Mouse (Mus musculus) forebrain, embryonic 14.5 days (tissue): Measurements from ENCODE around the gene Mgea5. TPM values are rescaled to one million over a fixed set of nuclear protein-coding genes. Genes with fewer than 3 reads are reported as not detected.

Experiments used
- ATAC-seq: fragments of 200-750 bp; cut with Nextera tagmentation; 2 replicates; pipeline ENCODE4 v1.8.0; 2017; ENCODE audit warnings: mild to moderate bottlenecking, moderate library complexity
- DNase-seq: peaks from one replicate; pipeline ENCODE4 v3.0.0-alpha.2; 2015; ENCODE audit warnings: low spot score
- H3K27ac ChIP-seq: fragments of 300-500 bp; sonication (generic); 2 replicates; pipeline ENCODE4 v1.5.1; 2014; ENCODE audit warnings: low read depth, mild to moderate bottlenecking, control low read depth, low read length, moderate library complexity
- H3K27me3 ChIP-seq: fragments of 300-500 bp; sonication (generic); replicated peaks from 2 replicates; pipeline ENCODE4 v1.6.1; 2014; ENCODE audit warnings: low read length, control low read depth, mixed read lengths; ENCODE audit not compliant: control insufficient read depth, insufficient read depth
- H3K36me3 ChIP-seq: fragments of 300-500 bp; sonication (generic); 2 replicates; pipeline ENCODE4 v1.6.1; 2014; ENCODE audit warnings: low read length, control low read depth; ENCODE audit not compliant: control insufficient read depth, insufficient read depth
- H3K4me1 ChIP-seq: fragments of 300-500 bp; sonication (generic); 2 replicates; pipeline ENCODE4 v1.6.1; 2014; ENCODE audit warnings: antibody characterized with exemption, low read length, control low read depth; ENCODE audit not compliant: control insufficient read depth, insufficient read depth
- H3K4me2 ChIP-seq: fragments of 300-500 bp; sonication (generic); 2 replicates; pipeline ENCODE4 v1.6.1; 2014; ENCODE audit warnings: mild to moderate bottlenecking, control low read depth, low read length
- H3K4me3 ChIP-seq: fragments of 300-500 bp; sonication (generic); 2 replicates; pipeline ENCODE4 v1.5.1; 2014; ENCODE audit warnings: low read depth, low read length, control low read depth
- H3K9ac ChIP-seq: fragments of 300-500 bp; sonication (generic); 2 replicates; pipeline ENCODE4 v1.6.1; 2014; ENCODE audit warnings: mild to moderate bottlenecking, low read length, control low read depth, moderate library complexity
- H3K9me3 ChIP-seq: fragments of 300-500 bp; sonication (generic); replicated peaks from 2 replicates; pipeline ENCODE4 v1.6.1; 2016; ENCODE audit warnings: low read length, control low read depth, mixed read lengths; ENCODE audit not compliant: control insufficient read depth
- WGBS: fragments of 180-500 bp; shearing (Covaris S2); extraction: QIAGEN DNeasy Blood & Tissue Kit; methylation state at CpG from one replicate; pipeline ENCODE4 v1.1.7; 2014; 5-methylcytosine and 5-hydroxymethylcytosine counted together
- polyA plus RNA-seq: library from polyadenylated mRNA; unstranded; fragments of >200 nt; fragmentation: Nextera tagmentation; extraction: Ambion mirVana; gene quantifications from 2 replicates; pipeline ENCODE4 v1.2.1, GENCODE M21; 2014

Mgea5 gene
- polyA plus RNA-seq, 1 experiment from 2014 or later = 70.2 TPM

DNA sequence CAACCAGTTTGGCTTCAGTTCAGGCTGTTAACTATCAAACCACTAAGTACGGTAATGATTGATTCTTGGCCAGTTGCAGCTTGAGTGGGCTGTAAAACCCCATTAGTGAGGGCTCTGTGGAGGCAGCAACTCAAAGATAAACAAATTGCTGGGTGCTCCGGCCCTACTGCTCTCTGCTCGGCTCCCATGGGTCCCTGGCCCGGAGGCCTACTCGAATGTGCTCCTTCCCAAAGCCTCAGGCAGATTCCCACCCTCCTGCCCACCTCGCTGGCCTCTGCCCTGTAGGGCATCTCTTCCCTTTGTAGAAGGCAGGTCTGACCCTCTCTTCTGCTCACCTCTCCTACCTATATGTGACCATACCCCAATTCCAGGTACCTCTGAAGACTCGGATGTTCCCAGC is 48.9 kb downstream of the Mgea5 start:
- DNase-seq (no peak), ATAC-seq (no peak)
- Histone ChIP-seq H3K36me3 (no peaks in the 10 kb centered on the region), H3K4me2 (no peak overlapping the region), H3K4me3 (no peak overlapping the region), H3K4me1 (peaks cover 8% of the 10 kb centered on the region), H3K9ac (no peak overlapping the region), H3K27ac (no peak overlapping the region), H3K9me3 (no peaks in the 10 kb centered on the region), H3K27me3 (peaks cover 70% of the 10 kb centered on the region)
- 39% methylated on average over 7 of the region's 7 CpGs for WGBS

DNA sequence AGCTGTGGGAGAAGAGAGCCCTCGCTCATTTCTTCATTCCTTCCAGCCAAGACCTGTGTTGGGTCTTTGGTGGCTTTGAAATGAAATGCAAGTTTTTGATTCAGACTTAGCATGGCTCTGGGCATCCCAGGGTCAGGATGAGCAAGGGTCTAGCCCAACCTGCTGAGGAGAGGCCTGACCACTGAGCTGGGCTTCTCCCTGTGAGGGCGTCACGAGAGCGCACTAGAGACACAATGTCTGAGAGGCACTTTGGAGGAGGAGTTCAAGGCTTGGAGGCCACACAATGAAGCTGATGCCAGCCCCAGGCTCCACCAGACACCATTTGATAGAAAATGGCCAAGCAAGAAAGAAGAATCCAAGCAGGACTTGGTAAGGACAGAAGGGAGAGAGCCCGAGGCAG is 49.4 kb downstream of the Mgea5 start:
- no peak overlapping the region for H3K4me3 ChIP-seq

GRCm38 (mm10) chr19:45733564-45733963 is 50.1 kb downstream of the Mgea5 start:
- 18% methylated on average over 10 of the region's 10 CpGs for WGBS
- ATAC-seq = no peak
- H3K4me1 ChIP-seq = peaks cover 8% of the 10 kb centered on the region
- no peak for DNase-seq
- H3K9ac ChIP-seq = no peak overlapping the region
- no peaks in the 10 kb centered on the region for H3K9me3 ChIP-seq
- H3K4me2 ChIP-seq = no peak overlapping the region
- H3K36me3 ChIP-seq = no peaks in the 10 kb centered on the region
- H3K27ac ChIP-seq = no peak overlapping the region
- H3K27me3 ChIP-seq = peaks cover 58% of the 10 kb centered on the region
- no peak overlapping the region for H3K4me3 ChIP-seq

More for the DNA sequence above, 49.4 kb downstream of the Mgea5 start:
- H3K9me3 ChIP-seq = no peaks in the 10 kb centered on the region
- H3K9ac ChIP-seq = no peak overlapping the region
- DNase-seq (no peak), ATAC-seq (no peak)
- H3K36me3 ChIP-seq = no peaks in the 10 kb centered on the region
- WGBS = 74% methylated on average over 5 of the region's 5 CpGs
- no peak overlapping the region for H3K4me2 ChIP-seq
- peaks cover 8% of the 10 kb centered on the region for H3K4me1 ChIP-seq
- H3K27ac ChIP-seq = no peak overlapping the region
- peaks cover 64% of the 10 kb centered on the region for H3K27me3 ChIP-seq

DNA sequence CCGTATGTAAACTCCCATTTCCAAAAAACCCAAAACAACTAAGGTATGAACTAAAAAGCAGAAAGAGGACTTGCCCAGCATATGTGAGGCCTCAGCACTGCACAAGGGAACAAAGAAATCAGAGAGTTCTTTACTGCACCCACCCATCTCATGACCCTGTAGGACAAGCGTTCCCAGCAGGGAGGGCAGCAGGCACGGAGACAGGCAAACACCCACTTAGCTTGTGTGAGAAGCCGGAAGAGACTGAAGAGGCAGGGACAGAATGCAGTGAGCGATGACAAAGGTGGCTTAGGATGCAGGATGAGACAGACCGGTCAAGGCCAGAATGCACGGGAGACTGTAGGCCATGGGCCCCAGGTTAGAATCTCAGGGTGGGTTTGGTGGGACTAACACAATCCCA is 52.0 kb downstream of the Mgea5 start:
- 84% methylated on average over 7 of the region's 7 CpGs for WGBS
- no peak for ATAC-seq

GRCm38 (mm10) chr19:45730042-45730441 is 53.6 kb downstream of the Mgea5 start:
- no peaks in the 10 kb centered on the region for H3K9me3 ChIP-seq
- H3K9ac ChIP-seq = no peak overlapping the region
- no peak overlapping the region for H3K4me3 ChIP-seq
- peaks cover 24% of the 10 kb centered on the region for H3K27me3 ChIP-seq
- 69% methylated on average over 8 of the region's 8 CpGs for WGBS
- no peak for DNase-seq
- H3K4me2 ChIP-seq = no peak overlapping the region
- H3K36me3 ChIP-seq = no peaks in the 10 kb centered on the region
- ATAC-seq = no peak
- no peaks in the 10 kb centered on the region for H3K4me1 ChIP-seq
- H3K27ac ChIP-seq = no peak overlapping the region

More for the DNA sequence above, 52.0 kb downstream of the Mgea5 start:
- Histone ChIP-seq H3K27ac (no peak overlapping the region), H3K4me2 (no peak overlapping the region), H3K27me3 (peaks cover 39% of the 10 kb centered on the region), H3K4me1 (no peaks in the 10 kb centered on the region), H3K9ac (no peak overlapping the region), H3K9me3 (no peaks in the 10 kb centered on the region), H3K36me3 (no peaks in the 10 kb centered on the region), H3K4me3 (no peak overlapping the region)
- DNase-seq = no peak

- Histone ChIP-seq H3K9me3 (no peaks in the 10 kb centered on the region), H3K36me3 (no peaks in the 10 kb centered on the region), H3K27ac (no peak overlapping the region), H3K4me2 (no peak overlapping the region), H3K4me3 (no peak overlapping the region), H3K9ac (no peak overlapping the region), H3K27me3 (no peaks in the 10 kb centered on the region), H3K4me1 (no peaks in the 10 kb centered on the region)
- DNase-seq (no peak), ATAC-seq (no peak)
- 81% methylated on average over 10 of the region's 10 CpGs for WGBS
Observed at GRCm38 (mm10) chr19:45727231-45727630, 56.4 kb downstream of the Mgea5 start.

DNA sequence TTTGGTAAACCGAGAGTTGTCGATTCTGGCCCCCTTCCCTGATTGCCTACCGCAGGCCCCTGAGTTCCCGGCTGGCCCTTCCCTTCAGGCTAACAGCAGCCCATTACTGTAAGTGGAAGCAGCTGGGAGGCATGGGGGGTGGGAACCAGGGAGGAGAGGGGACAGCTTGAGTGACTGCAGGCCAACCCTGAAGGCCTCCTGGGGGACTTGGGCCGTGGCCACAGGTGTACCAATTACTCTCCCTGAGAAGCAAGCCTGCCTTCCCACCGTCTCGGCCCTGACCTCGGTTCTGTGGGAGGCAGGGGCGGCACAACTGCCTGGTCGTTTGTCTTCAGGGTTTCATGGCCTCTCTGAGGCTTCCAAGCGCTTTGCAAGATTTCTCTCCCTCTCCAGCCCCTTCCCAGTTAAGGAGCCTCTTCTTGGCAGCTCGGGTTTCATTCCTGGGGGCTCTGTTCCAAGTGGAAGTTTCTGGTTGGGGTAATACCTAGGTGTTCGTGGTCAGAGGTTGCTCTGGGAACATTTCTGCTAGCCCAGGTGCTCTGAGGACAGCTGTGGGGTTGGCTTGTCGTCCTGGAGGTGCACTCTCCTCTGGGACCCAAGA is 57.9 kb downstream of the Mgea5 start:
- DNase-seq = no peak
- H3K4me3 ChIP-seq = no peak overlapping the region
- no peaks in the 10 kb centered on the region for H3K4me1 ChIP-seq
- H3K9me3 ChIP-seq = no peaks in the 10 kb centered on the region
- no peak overlapping the region for H3K9ac ChIP-seq
- 59% methylated on average over 14 of the region's 14 CpGs for WGBS
- no peak overlapping the region for H3K4me2 ChIP-seq
- H3K27ac ChIP-seq = no peak overlapping the region
- H3K27me3 ChIP-seq = no peaks in the 10 kb centered on the region
- no peaks in the 10 kb centered on the region for H3K36me3 ChIP-seq
- no peak for ATAC-seq

- 69% methylated on average over 5 of the region's 5 CpGs for WGBS
- Histone ChIP-seq H3K4me3 (no peak overlapping the region), H3K27ac (no peak overlapping the region), H3K36me3 (no peaks in the 10 kb centered on the region), H3K9me3 (no peaks in the 10 kb centered on the region), H3K27me3 (no peaks in the 10 kb centered on the region), H3K4me2 (no peak overlapping the region), H3K4me1 (peaks cover 4% of the 10 kb centered on the region; the same call in 1 of the 2 replicates), H3K9ac (no peak overlapping the region)
- DNase-seq = no peak
- no peak for ATAC-seq
Observed at GRCm38 (mm10) chr19:45722188-45722587, 61.4 kb downstream of the Mgea5 start.

- WGBS = 68% methylated on average over 3 of the region's 3 CpGs
- H3K36me3 ChIP-seq = no peaks in the 10 kb centered on the region
- peak overlapping the region; percentile 22; the same call in 1 of the 2 replicates for H3K27ac ChIP-seq
- no peak overlapping the region for H3K4me3 ChIP-seq
- H3K9ac ChIP-seq = no peak overlapping the region
- no peak; the same call in 1 of the 2 replicates for ATAC-seq
- peak overlapping the region; percentile 46; the same call in 1 of the 2 replicates for H3K4me2 ChIP-seq
- H3K4me1 ChIP-seq = peaks cover 8% of the 10 kb centered on the region; the same call in 1 of the 2 replicates
- DNase-seq = no peak
- H3K9me3 ChIP-seq = no peaks in the 10 kb centered on the region
- no peaks in the 10 kb centered on the region for H3K27me3 ChIP-seq
Observed at GRCm38 (mm10) chr19:45718286-45718685, 65.4 kb downstream of the Mgea5 start.
